Mouse (Mus musculus): Measurements from ENCODE around the gene Mosmo.

Gene Mosmo

DNA sequence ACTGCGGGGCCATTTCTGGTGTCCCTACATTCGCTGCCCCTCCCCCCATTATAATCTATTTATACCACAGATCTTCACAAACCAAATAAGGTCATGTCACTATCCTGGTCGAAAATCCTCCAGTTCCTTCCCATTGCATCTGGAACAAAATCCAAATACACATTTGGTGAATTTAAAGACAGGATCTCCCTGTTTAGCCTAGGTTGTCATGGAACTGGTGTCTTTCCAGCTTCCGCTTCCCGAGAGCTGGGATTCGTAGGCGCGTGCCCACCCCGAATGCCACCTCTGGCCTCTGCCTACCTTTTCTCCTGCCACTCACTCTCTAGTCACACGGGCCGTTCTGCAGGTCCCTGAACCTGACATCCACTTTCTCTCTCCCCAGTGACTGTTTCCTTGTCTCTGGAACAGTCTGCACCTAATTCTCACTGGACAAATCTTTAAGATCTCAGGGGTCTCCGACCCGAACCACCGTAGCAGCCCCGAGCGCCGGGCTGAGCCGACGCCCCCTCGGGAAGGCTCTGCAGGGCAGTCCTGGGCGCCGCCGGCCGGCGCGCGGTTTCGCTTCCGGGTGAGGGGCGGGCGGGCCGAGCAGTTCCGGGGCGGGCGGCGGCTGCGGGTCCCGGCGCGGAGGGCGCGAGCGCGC lies at the start of gene Mosmo:
Mosmo (plus strand) TSS at position 618 of the 643 bp plus-strand sequence.
- in situ Hi-C loops (cut with MboI, MseI), result loop anchor here (10.0 to 25.0 kb wide), 2 partner anchors 238 to 1735 kb away; partner anchors contain the start of gene Polr3e

DNA sequence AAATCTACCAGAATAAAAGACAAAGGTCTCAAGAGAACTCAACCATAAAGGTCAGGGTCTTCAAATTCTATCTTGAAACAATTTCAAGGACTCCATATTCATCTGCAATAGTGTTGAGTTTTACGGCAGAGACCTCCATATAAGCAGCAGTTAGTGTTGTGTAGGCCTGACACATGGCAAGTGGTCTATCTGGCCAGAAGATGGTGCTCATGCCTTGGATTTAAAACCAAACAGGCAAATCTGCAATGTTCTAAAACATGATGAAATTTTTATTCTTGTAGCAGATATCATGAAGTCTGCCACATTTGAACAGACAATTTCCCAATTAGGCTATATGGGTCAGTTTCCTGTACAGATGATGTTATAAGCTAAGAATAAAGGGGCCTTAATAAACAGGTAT lies 44.9 kb upstream of the Mosmo start:
- in situ Hi-C loops (cut with MboI, MseI), result loop anchor here (5.0 kb wide), 1 partner anchor 195 kb away; no protein-coding TSS in a partner anchor

DNA sequence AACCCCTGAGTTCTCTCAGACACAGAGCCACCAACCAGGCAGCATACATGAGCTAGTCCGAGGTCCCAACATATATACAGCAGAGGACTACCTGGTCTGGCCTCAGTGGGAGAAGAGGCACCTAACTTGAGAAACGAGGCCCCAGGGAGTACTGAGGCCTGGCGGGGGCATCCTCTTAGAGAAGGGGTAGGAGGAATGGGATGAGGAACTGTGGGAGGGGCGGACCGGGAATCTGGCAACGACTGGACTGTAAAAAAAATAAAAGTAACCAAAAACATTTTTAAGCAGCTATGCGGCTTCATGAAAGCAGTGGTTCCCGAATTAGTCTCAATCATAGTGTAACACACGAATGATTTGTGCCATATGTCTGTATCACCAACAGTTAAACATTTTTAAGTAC lies 43.1 kb upstream of the Mosmo start:
- in situ Hi-C loops (cut with MboI, MseI), result loop anchor here (5.0 kb wide), 1 partner anchor 193 kb away; no protein-coding TSS in a partner anchor

DNA sequence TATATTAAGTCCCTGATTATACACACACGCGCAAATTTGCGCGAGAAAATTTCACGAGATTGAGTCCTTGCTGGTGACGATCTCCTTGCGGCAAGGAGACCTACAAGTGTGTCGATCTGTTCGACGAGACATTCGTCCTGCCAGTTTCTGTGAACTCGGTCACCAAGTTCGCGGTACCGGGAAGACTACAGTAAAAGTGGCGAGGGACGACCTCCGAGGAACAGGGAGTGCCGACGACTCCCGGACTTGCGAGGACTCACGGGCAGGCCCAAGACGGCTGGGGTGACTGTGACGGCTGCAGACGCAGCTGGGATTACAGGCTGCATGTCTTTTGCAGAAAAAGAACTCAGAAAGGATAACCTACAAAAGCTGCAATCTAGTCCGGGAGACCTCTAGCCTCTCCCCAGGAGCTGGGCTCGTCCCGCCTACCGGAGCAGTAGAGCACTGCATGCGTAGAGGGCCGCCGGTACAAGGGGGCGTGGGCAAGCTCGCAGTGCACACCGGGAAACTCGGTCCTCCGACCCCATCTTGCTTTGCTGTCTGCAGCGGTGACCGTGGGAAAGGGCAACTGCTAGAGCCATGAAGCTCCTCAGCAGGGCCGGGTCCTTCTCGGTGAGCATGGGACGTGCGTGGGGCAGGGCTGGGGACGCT lies 42.6 kb upstream of the Mosmo start, which contains the start of gene Uqcrc2:
Uqcrc2 (plus strand) TSS at position 466 of the 651 bp plus-strand sequence.
- in situ Hi-C loops (cut with MboI, MseI), result loop anchor here (5.0 kb wide), 1 partner anchor 192 kb away; no protein-coding TSS in a partner anchor

DNA sequence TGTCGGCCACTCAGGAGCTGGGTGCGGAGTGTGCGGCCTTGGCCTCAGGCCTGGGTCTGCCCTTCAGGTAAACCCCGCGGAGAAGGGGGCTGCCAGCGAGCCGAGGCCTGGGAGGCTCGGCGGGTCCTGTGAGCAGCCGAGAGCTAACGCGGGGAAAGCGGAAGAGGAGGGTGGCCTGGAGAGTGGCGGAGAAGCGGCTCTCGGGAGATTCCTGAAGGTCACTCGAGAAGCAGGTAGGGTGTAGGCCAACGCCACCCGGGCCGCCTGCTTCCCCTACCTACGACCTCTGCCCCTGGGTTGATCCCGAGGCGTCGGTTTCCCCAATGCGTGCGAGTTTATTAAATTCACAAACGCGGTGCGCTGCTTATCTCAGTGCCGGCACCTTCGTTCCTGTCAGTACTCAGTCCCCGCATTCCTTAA lies 42.0 kb upstream of the Mosmo start:
- in situ Hi-C loops (cut with MboI, MseI), result no loop called here

DNA sequence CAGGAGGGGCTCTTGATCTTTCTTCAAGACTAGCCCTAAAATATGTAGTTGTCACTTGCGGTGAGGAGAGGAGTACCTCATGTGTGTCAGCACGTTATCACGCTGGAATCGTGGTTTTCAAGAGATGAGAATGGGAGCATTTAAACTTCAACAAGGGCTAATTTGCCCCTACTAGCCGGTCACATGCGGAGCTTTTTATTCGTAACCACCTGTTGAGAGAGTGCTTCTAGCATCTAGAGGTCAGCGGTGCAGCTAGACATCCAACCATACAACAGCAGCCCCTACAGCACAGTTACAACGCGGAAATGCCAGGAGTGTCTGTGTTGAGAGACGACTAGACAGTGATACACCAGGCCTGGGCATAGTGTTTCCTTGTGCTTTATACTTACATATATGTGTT lies 41.6 kb upstream of the Mosmo start:
- in situ Hi-C loops (cut with MboI, MseI), result no loop called here

DNA sequence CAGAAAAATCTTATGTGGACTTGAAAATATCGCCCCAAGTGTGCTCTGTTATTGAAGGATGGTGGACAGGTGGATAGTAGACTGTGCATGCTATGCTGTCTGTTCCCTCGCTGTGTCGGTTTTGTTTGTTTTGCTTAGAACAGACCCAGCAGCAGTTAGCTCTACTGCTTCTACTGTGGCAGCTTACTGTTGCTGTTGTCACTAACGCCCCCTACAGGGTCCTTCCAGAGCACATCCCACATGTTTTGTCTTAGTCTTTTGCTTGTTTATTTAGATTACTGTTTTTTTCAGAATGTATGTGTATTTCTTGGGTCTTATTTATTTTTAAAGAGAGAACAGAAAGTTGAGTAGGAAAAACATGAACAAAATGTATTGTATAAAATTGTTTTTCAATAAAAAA lies 34.2 kb upstream of the Mosmo start:
- in situ Hi-C loops (cut with MboI, MseI), result no loop called here

DNA sequence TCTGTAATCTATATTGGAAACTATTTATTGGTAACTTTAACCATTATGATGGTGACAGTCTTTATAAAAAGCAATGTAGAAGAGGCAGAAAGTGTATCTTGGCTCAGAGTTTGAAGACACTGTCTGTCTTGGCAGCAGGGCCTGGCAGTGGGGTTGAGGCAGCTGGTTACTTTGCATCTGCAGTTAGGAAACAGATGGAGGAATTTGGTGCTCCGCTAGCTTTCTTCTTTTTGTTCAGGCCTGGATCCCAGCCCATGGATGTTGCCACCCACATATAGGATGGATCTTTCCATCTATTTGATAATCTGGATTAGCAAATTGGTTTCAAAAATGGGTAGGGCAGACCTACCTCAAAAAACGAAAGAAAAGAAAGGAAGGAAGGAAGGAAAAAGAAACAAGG lies 29.6 kb upstream of the Mosmo start:
- in situ Hi-C loops (cut with MboI, MseI), result no loop called here

DNA sequence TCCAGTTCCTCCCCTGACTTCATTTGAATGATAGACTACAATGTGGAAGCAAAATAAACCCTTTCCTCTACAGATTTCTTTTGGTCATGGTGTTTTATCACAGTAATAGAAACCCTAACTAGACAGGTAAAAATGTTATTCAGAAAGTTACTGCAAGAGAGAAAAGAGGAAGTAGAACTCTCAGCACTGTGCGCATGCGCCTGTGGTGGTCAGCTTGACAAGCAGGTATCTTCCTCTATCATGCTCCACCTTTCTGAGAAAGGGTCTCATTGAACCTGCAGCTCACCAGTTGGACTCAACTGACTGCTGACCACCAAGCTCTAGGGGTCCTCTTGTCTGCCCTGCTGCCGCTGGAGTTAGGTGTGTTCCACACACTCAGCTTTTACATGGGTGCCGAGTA lies 15.3 kb upstream of the Mosmo start:
- in situ Hi-C loops (cut with MboI, MseI), result no loop called here

DNA sequence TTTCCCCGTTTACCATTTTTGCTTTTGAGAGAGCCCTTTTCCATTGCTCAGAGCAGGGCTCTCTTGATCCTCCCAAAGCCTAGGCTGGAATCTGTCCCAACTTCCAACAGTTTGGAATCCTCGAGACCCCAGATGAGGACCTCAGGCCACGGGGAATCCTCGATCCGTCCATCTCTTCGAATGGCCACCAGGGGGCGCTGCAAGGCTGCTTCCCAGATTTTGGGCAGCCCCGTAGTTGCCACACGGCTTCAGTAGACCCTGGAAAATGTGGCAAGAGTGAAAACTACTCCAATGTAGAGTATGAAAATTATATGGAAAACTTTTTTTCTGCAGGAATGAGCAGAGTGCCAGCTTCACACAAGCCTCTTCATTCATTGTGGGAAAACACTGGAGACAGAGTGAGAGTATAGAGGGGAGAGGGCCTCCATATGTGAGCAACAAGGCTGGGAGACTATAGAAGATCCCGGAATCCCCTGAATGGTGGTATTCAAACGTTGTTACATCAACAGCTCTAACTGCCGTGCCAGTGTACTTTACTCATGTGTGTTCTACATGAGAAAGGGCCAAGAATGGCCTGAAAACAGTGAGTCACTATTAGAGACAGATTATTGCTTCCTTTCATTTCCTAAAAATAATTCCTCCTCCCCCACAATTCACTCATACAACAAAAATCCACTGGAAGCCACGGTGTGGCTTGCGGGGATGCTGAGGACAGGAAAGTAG lies 7.1 kb upstream of the Mosmo start, which contains the start of gene Pdzd9:
Pdzd9 (minus strand) TSS at position 191 of the 723 bp plus-strand sequence.
- in situ Hi-C loops (cut with MboI, MseI), result loop anchor here (5.0 to 10.0 kb wide), 3 partner anchors 67 to 244 kb away; partner anchors contain the start of genes Polr3e and Vwa3a

DNA sequence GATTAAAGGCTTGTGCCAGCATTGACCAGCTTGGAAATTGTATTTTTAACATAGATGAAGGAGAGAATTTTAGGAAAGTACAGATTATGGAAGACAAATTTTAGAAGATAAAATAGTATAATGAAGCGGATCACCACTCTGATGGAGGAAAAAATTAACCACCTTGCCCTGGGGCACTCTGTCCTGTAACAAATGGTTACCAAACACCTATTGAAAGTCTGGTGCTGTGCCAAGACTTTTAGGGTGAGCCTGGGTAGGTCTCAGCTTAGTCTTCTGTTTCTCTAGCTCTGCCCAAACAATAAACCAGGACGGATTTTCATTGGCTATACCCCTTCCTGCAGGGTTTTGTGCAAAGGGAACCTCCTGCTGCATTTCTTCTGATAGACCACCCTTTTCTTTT lies 6.1 kb upstream of the Mosmo start:
- in situ Hi-C loops (cut with MboI, MseI), result loop anchor here (5.0 to 10.0 kb wide), 3 partner anchors 66 to 244 kb away; partner anchors contain the start of genes Polr3e and Vwa3a

DNA sequence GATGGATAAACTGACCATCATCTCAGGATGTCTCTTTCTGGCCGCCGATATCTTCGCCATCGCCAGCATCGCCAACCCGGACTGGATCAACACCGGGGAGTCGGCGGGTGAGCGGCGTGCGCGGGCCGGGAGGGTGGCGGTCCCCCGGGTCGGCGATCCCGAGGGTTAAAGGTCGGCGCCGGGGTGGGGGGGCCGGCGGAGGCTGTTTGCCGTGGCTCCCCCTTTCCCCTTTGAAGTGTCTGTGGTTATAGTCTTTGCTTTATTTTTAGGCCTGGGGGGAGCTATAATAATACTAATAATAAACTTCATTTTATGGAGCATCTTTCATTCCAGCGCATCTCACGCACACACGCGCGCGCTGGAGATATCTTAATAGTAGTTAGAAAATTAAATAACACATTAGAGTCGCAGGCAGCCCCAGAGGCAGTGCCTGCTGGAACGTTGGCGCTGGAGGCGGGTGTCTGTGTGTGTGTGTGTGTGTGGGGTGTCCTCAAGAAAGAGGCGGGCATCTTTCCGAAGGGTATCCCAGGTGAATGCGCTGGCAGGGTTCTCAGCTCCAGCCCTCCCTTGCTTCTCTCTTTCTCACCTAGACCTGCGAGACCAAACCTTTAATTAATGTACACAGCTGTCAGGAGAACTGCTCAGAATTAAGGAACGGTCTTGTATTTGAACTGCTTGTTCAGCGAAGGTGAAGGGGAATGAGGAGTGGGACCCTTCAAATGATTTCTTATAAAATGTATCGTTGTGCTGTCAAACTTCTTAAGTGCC lies 530 bp downstream of the Mosmo start:
- in situ Hi-C loops (cut with MboI, MseI), result loop anchor here (10.0 to 25.0 kb wide), 2 partner anchors 237 to 1734 kb away; partner anchors contain the start of gene Polr3e

DNA sequence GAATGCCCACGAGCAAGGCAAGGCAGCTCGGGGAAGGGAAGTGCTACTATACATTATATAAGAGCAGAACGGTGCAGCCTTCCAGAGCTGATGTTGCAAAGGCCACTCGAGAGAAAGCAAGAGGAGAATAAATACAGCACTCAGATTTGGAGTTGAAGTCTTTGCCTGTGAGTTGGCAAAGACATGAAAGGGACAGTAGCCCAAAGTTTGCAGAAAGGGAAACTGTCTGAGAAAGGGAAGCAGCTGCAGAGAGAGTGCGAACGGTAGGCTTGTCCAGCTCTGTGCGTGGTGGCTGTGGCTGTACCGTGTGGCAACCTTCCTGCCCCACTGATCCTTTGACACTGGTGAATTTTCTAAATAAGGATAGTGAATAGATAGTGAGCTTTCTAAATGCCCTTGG lies 1.6 kb downstream of the Mosmo start:
- in situ Hi-C loops (cut with MboI, MseI), result loop anchor here (10.0 to 25.0 kb wide), 2 partner anchors 236 to 1733 kb away; partner anchors contain the start of gene Polr3e

DNA sequence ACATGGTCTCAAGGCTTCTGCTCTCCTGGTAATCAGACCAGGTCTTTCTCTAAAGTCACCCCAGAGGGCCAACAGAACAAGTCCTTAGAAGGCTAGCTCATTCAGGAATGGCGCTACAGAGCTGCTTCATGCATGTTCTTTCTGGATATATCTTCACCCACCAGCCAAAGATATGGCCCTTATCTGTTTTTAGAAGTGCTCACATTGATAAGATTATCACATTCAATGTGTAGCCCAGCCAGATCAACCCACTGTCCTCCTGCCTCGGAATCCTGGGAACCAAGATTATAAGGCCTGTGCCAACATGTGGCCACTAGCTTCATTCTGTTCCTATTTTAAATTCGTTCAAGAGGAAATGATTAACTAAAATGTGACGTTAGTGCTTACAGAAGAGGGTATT lies 4.6 kb downstream of the Mosmo start:
- in situ Hi-C loops (cut with MboI, MseI), result loop anchor here (25.0 kb wide), 1 partner anchor 1730 kb away; no protein-coding TSS in a partner anchor

DNA sequence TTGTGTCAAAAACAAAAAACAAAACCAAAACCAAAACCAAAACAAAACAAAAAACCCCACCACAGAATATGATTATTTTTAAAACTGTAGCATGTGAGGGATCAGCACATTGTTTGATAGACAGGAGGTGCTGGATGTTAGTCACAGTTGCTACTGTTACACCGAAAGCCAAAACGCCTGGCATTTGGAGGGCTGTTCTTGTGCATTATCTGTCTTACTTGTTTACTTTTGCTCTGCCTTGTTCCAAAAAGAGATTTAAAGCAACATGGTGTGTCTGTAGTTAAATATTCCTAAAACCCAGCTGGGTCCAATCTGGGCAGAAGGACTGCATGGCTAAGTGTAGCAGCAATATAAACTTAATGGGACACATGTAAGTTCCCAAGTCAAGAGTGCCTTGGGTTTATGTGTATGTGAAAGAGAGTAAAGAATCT lies 7.3 kb downstream of the Mosmo start:
- in situ Hi-C loops (cut with MboI, MseI), result loop anchor here (25.0 kb wide), 1 partner anchor 1728 kb away; no protein-coding TSS in a partner anchor

DNA sequence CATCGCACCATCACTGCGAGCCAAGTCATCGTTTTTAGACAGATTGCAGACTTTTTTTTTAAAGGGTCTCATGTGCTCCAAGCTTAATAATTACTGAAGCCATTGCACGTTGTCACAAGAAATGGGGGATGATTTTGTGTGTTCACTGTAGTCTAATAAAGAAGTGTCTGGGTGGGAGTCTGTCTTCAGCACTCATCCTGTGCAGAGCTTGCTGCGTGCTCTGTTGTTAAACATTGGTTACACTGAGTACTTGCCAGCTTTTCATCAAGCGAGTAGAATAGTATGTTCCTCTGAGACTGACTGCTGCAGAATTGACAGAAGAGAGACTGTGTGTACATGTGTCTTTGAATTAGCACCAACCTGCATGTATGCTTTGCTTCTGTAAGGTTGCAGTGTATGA lies 7.8 kb downstream of the Mosmo start:
- in situ Hi-C loops (cut with MboI, MseI), result loop anchor here (25.0 kb wide), 1 partner anchor 1727 kb away; no protein-coding TSS in a partner anchor

DNA sequence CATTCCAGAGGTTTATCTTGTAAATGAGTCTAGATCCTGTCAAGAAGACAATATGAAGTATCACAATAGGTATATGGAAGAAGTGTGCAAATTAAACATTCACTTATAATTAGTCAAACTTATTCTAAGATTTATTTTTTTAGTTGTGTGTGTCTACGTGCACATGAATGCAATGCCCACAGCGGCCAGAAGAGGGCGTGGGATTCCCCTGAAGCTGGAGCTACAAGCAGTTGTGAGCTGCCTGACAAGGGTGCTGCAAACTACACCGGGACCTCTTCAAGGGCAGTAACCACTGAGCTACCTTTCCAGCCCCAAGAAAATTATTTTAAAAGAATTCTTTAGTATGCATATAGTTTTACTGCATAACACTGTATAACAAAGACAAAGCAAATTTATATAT lies 13.2 kb downstream of the Mosmo start:
- in situ Hi-C loops (cut with MboI, MseI), result loop anchor here (25.0 kb wide), 1 partner anchor 1722 kb away; no protein-coding TSS in a partner anchor

DNA sequence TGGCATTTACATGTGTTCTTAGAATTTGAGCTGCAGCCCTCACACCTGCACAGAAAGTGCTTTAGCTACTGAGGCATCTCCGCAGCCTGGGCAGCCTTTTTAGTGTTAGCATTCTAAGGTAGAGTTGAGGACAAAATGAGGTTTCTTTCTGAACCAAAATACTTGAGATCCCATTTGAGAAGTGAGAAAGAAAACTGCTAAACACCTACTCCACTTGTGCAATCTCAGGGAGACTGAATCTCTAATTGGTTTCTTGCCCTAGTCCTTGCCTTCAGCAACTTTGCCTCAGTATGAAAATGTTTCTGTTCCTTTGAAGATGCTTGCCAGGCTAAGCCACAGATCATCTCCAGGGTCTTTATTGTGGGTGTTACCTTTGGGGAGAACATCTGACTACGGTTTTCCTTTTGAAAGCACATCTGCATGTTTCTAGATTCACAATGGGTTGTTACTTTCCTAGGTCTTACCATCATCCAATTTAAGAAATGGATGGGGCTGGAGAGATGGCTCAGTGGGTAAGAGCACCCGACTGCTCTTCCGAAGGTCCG lies 16.5 kb downstream of the Mosmo start:
- in situ Hi-C loops (cut with MboI, MseI), result loop anchor here (25.0 kb wide), 1 partner anchor 1718 kb away; no protein-coding TSS in a partner anchor

DNA sequence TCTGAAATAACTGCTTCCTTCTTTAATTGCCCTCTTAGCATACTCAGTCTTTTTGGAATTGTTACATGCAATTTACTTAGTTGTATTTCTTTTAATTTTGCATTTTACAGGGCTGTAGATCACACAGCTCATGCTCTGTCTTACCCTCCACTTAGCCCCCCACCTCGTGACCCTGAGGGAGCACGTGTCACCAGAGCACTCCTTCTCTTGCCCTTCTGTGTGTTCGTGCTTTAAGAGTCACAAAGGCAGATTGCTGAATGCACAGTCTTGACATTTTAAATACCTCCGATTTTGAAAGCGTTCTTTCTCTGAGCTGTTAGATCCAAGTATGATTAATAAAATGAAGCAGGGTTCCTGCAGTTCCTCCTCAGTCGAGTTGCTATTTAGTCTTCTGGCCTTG lies 17.8 kb downstream of the Mosmo start:
- in situ Hi-C loops (cut with MboI, MseI), result loop anchor here (25.0 kb wide), 1 partner anchor 1717 kb away; no protein-coding TSS in a partner anchor

DNA sequence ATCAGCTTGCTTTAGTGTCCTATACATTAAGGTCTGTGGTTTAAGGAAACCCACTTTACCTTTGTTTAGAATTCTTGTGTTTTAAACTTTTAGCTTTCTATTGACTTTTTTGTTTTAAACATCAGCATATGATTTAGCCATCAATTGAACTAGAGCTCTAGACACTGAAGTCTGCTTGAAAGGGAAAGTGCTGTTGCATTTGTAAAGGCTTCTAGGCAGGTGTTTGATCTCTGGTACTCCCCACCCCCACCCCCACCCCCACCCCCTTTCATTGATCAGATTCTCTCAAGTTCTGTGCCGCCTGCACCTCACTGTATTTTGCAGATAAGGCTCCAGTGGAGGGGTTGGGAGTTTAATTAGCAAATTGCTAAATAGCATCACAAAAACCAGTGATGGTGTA lies 18.2 kb downstream of the Mosmo start:
- in situ Hi-C loops (cut with MboI, MseI), result loop anchor here (25.0 kb wide), 1 partner anchor 1717 kb away; no protein-coding TSS in a partner anchor

Data from T-helper 1 cell (primary cell).